Mouse (Mus musculus): ENCODE data around the gene Olfr1339. TPM values are rescaled to one million over a fixed set of nuclear protein-coding genes. Genes with fewer than 3 reads are reported as not detected.

Gene Olfr1339
- under 1 TPM in 1 of 2 experiments, not detected in 1; 0.17 TPM for polyA plus RNA-seq (2017; shearing (Covaris generic))

DNA sequence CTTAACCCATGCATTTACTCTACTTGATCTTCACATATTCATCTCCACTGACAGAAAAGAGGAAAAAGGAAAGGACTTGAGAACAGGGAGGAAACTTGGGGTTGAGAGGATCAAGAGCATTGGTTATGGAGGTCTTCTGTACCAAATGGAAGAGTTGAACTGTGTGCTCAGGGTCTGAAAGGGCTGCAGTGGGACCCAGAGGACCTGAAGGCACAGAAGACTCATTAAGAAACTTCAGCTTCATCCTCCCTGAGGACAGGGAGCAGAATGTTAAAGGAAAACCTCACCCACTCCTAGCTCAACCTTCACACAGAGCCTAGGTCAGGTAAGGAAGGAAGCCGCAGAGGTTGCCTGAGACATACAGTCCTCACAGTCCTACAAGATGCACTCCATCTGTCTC lies at the start of gene Olfr1339:
TSS of gene Olfr1339 (plus strand) at position 301 of the 400 bp plus-strand sequence.

DNA sequence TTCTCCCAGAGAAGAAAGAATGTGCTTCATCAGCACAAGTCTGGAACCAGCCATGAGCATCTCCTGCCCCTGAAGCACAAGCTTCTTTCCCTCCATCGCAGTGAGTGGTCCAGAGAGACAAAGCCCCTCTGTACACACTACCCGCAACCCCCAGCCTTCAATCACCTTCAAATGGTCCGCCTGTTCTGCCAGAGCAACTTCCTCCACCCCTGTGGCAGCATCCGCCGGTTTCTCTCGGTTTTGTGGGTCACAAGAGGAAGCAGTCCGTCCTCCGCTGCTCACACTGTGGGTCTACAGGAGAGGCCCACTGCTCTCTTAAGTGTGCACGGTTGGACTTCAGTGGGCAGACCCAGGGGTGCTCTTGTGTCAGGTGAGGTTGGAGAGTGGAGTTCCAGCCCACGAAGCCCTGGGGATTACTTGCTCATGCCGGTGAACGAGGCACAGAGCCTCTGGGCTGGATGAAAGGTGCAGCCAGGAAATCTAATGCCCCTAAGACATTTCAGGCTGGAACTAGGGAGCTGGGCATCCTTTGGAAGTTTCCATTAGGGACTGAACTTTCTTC lies 39.5 kb upstream of the Olfr1339 start, which contains the start of gene Olfr1342:
TSS of gene Olfr1342 (minus strand) at position 345 of the 562 bp plus-strand sequence.

DNA sequence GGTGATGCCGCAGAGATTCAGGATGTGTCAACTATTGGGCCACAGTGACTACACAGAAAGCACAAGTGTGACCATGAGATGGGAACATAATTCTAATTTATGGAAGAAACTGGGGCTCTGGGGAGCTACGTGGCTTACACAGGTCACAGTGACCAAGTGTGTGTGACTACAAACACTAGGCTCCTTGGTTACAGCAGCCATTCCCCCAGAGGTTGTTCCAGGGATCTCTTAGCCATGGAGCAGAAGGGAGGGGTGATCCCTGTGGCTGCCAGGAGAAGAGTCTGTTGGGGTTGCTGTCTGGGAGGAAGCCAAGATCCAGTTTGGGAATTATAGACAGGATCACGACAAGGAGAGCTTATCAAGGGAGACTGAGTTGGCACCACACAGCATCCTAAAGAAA lies 28.8 kb upstream of the Olfr1339 start, which contains the start of gene Olfr1341:
TSS of gene Olfr1341 (plus strand) at position 301 of the 400 bp plus-strand sequence.

DNA sequence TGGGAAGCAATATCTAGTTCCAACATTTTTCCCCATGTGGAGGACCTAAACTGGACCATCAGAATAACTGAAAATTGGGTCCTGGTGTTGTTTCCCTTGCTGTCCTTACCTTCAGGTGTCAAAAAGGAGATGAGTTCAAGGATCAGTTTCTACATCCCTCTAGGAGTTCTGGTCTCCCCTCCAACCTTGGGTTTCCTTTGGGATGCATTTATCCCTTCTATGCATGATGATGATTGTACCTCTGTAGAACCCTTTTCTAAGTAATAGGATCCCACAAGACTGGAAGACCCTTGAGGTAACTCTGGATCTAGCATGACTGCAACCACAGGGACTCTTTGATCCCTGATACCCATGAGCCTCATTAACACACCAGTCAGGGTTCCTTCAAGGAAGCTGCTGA lies 12.1 kb upstream of the Olfr1339 start, which contains the start of gene Olfr1340:
TSS of gene Olfr1340 (plus strand) at position 301 of the 400 bp plus-strand sequence.

DNA sequence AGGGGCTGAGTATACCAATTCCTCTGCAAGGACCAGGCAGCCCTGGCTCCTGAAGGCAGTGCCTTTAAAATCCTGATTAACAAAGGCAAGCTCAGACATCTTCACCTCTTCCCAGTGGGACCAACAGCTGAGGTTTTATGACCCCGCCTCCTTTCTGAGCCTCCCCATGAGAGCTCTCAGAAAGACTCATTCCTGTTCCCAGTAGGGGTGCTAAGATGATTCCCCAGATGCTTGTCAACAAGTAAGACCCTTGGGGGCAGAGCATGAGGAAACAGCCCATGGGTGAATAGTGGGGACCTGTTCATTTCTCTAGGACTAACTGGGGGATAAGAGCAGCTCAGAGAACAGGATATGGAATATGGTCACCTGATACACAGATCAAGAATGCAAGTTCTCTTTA lies 26.7 kb downstream of the Olfr1339 start, which contains the start of gene Olfr1338:
TSS of gene Olfr1338 (minus strand) at position 101 of the 400 bp plus-strand sequence.

DNA sequence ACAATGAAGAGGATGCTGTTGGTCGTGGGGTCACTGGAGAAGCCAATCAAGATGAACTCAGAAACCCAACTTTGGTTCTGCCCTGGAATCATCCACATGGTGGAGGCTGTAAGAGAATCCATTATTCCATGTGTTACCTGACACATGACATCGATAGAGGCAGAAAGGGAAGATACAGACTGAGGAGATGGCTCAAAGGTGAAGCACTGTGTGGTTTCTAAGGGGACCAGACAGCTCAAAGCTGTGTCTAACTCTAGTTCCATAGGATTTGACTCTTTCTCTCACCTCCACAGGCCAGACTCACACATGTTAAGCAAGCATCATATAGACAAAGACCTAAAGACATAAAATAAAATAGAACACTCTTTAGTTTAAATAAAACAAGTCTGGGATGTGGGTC lies 50.5 kb downstream of the Olfr1339 start, which contains the start of gene Olfr1337:
TSS of gene Olfr1337 (minus strand) at position 101 of the 400 bp plus-strand sequence.

Other genes starting within 250 kb of the Olfr1339 start
- gene Tie1, start 242.1 kb upstream of the Olfr1339 start, polyA plus RNA-seq (2017; shearing (Covaris generic)): under 1 TPM in 1 of 2 experiments, not detected in 1; 0.10 TPM
- not detected for gene 2610528J11Rik, start 205.2 kb upstream of the Olfr1339 start, polyA plus RNA-seq (2017; shearing (Covaris generic))
- gene Tmem125, start 188.1 kb upstream of the Olfr1339 start, polyA plus RNA-seq (2017; shearing (Covaris generic)): under 1 TPM in 1 of 2 experiments, not detected in 1; 0.33 TPM
- gene Cfap57, start 111.4 kb upstream of the Olfr1339 start, polyA plus RNA-seq (2017; shearing (Covaris generic)): under 1 TPM in 1 of 2 experiments, not detected in 1; 0.10 TPM
- gene Ebna1bp2, start 111.4 kb upstream of the Olfr1339 start, polyA plus RNA-seq (2017; shearing (Covaris generic)): 100 to 1,000 TPM; 131 to 185 TPM
- gene Olfr62, start 73.2 kb upstream of the Olfr1339 start, polyA plus RNA-seq (2017; shearing (Covaris generic)): not detected
- under 1 TPM in 1 of 2 experiments, not detected in 1; 0.12 TPM for gene Olfr1342, start 39.4 kb upstream of the Olfr1339 start, polyA plus RNA-seq (2017; shearing (Covaris generic))
- gene Olfr1341, start 28.7 kb upstream of the Olfr1339 start, polyA plus RNA-seq (2017; shearing (Covaris generic)): under 1 TPM in 1 of 2 experiments, not detected in 1; 0.71 TPM
- gene Olfr1340, start 12.0 kb upstream of the Olfr1339 start, polyA plus RNA-seq (2017; shearing (Covaris generic)): under 1 TPM in 1 of 2 experiments, not detected in 1; 0.05 TPM
- gene Olfr1338, start 26.6 kb downstream of the Olfr1339 start, polyA plus RNA-seq (2017; shearing (Covaris generic)): under 1 TPM in 1 of 2 experiments, not detected in 1; 0.32 TPM
- not detected for gene Olfr1337, start 50.4 kb downstream of the Olfr1339 start, polyA plus RNA-seq (2017; shearing (Covaris generic))
- under 1 TPM in 1 of 2 experiments, not detected in 1; 0.27 TPM for gene Olfr1335, start 77.8 kb downstream of the Olfr1339 start, polyA plus RNA-seq (2017; shearing (Covaris generic))
- gene Olfr1333, start 104.1 kb downstream of the Olfr1339 start, polyA plus RNA-seq (2017; shearing (Covaris generic)): not detected
- under 1 TPM in 1 of 2 experiments, not detected in 1; 0.36 TPM for gene Olfr1331, start 132.5 kb downstream of the Olfr1339 start, polyA plus RNA-seq (2017; shearing (Covaris generic))
- gene Olfr1330, start 156.4 kb downstream of the Olfr1339 start, polyA plus RNA-seq (2017; shearing (Covaris generic)): under 1 TPM in 1 of 2 experiments, not detected in 1; 0.82 TPM
- not detected for gene Olfr1329, start 185.3 kb downstream of the Olfr1339 start, polyA plus RNA-seq (2017; shearing (Covaris generic))
- gene Olfr1328, start 206.4 kb downstream of the Olfr1339 start, polyA plus RNA-seq (2017; shearing (Covaris generic)): under 1 TPM in 1 of 2 experiments, not detected in 1; 0.31 TPM
- not detected for gene Lao1, start 229.4 kb downstream of the Olfr1339 start, polyA plus RNA-seq (2017; shearing (Covaris generic))

Data from activated CD4-positive, CD25-positive, alpha-beta regulatory T cell (primary cell).